Comparison of ENCODE assay signal across 8 mouse cellular contexts in the genomic region with DNA sequence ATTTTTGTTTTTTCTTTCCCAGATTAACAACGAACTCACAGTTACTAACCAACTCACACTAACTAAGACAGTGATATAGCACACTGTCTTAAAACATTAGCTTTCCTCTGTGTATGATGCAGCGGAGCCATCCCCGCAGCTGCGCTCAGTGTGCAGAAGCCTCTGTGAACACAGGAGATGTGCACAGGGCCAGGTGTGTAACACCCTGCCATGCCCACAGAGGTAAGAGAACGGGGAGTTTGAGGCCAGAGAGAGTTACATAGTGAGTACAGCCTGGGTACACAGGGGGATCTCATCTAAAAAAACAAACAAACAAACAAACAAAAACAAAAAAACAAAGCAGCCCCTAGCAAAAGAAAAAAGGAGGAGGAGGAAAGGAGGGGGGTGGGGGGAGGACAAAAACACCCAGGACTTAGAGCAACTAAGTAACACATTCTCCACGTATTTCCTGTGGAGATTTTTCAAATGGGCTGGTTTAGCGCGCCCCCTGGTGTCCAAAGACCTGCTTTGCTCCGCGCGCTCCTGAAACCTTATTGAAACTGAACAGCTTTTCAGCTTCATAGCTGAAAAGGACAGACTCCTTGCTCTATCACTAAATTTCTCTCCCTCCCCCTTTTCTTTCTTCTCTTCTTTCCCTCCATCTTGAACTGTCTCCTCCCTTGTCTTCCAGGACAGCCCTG.
DNase-seq lines count a peak whose midpoint lies in the region; ATAC-seq and TF ChIP-seq lines count a peak whose summit lies in the region.

No protein-coding gene starts in this region.

- peak; percentile 40; the same call in 1 of the 2 replicates for TF ChIP-seq CTCF in bone marrow, adult 2 months (IDR thresholded peaks at IDR 0.05; ENCODE audit: control insufficient read depth, insufficient read depth, low read length)

- no peak overlapping the region for H3K4me2 ChIP-seq in neural tube, embryonic 15.5 days
- H3K4me2 ChIP-seq in hindbrain, embryonic 16.5 days (ENCODE audit: low read length), result no peak overlapping the region
- H3K4me2 ChIP-seq in limb, embryonic 11.5 days (ENCODE audit: low read depth, severe bottlenecking), result no peak overlapping the region

- peak; percentile 81 for DNase-seq in neural tube, embryonic 10.5 days (ENCODE audit: extremely low spot score, low spot score)
- peak; percentile 81 for DNase-seq in embryonic facial prominence, embryonic 10.5 days (ENCODE audit: low spot score)
- DNase-seq in limb, embryonic 11.5 days (ENCODE audit: low spot score), result peak; percentile 89
- DNase-seq in retina, postnatal 1 day, result peak; percentile 80
- no peak for DNase-seq in natural killer cell, adult 2 months (ENCODE audit: low spot score in 2 of 2)

- no peak for ATAC-seq in neural tube, embryonic 15.5 days (ENCODE audit: low FRiP score)
- ATAC-seq in hindbrain, embryonic 16.5 days, result peak; percentile 58; the same call in 1 of the 2 replicates
- no peak for ATAC-seq in limb, embryonic 11.5 days (ENCODE audit: insufficient number of reproducible peaks, low FRiP score, low TSS enrichment, low read depth)

- H3K36me3 ChIP-seq in neural tube, embryonic 15.5 days, result no peaks in the 10 kb centered on the region
- no peaks in the 10 kb centered on the region for H3K36me3 ChIP-seq in embryonic facial prominence, embryonic 10.5 days (replicated peaks)
- H3K36me3 ChIP-seq in hindbrain, embryonic 16.5 days (ENCODE audit: control insufficient read depth, insufficient read depth, low read length), result no peaks in the 10 kb centered on the region
- H3K36me3 ChIP-seq in limb, embryonic 11.5 days (ENCODE audit: control insufficient read depth, insufficient read depth, low read length), result no peaks in the 10 kb centered on the region

- no peaks in the 10 kb centered on the region for H3K27me3 ChIP-seq in neural tube, embryonic 15.5 days (replicated peaks)
- H3K27me3 ChIP-seq in embryonic facial prominence, embryonic 10.5 days (replicated peaks; ENCODE audit: low read depth, poor library complexity, severe bottlenecking), result 0 out of 2 replicates have a peak, but pooled peaks cover 2% of the 10 kb centered on the region
- no peaks in the 10 kb centered on the region for H3K27me3 ChIP-seq in hindbrain, embryonic 16.5 days (replicated peaks; ENCODE audit: control insufficient read depth, insufficient read depth, low read length)
- no peaks in the 10 kb centered on the region for H3K27me3 ChIP-seq in limb, embryonic 11.5 days (ENCODE audit: control insufficient read depth, insufficient read depth, low read length)

- 39% methylated on average over 11 of the region's 11 CpGs for WGBS in neural tube, embryonic 15.5 days
- WGBS in bone marrow, adult 2 months, result 36% methylated on average over 11 of the region's 11 CpGs
- 37% methylated on average over 11 of the region's 11 CpGs for WGBS in embryonic facial prominence, embryonic 10.5 days
- 36% methylated on average over 11 of the region's 11 CpGs for WGBS in hindbrain, embryonic 16.5 days
- 37% methylated on average over 11 of the region's 11 CpGs for WGBS in limb, embryonic 11.5 days

- no peak for TF ChIP-seq POLR2A in bone marrow, adult 2 months (IDR thresholded peaks at IDR 0.05; ENCODE audit: borderline replicate concordance, control insufficient read depth, low read depth, low read length)

- H3K9me3 ChIP-seq in neural tube, embryonic 15.5 days (replicated peaks), result no peaks in the 10 kb centered on the region
- H3K9me3 ChIP-seq in embryonic facial prominence, embryonic 10.5 days, result no peaks in the 10 kb centered on the region
- no peaks in the 10 kb centered on the region for H3K9me3 ChIP-seq in hindbrain, embryonic 16.5 days (ENCODE audit: control insufficient read depth, low read length)
- no peaks in the 10 kb centered on the region for H3K9me3 ChIP-seq in limb, embryonic 11.5 days (ENCODE audit: control insufficient read depth, low read length)

- no peak overlapping the region for H3K4me3 ChIP-seq in neural tube, embryonic 15.5 days (replicated peaks)
- no peak overlapping the region for H3K4me3 ChIP-seq in bone marrow, adult 2 months (replicated peaks; ENCODE audit: control insufficient read depth, low read depth, low read length)
- no peak overlapping the region for H3K4me3 ChIP-seq in embryonic facial prominence, embryonic 10.5 days
- H3K4me3 ChIP-seq in hindbrain, embryonic 16.5 days (ENCODE audit: low read length), result no peak overlapping the region
- H3K4me3 ChIP-seq in limb, embryonic 11.5 days (ENCODE audit: low read depth, low read length), result no peak overlapping the region

- H3K9ac ChIP-seq in neural tube, embryonic 15.5 days (replicated peaks), result no peak overlapping the region
- H3K9ac ChIP-seq in hindbrain, embryonic 16.5 days (ENCODE audit: low read depth, low read length), result no peak overlapping the region
- no peak overlapping the region for H3K9ac ChIP-seq in limb, embryonic 11.5 days (ENCODE audit: low read length)

- no peak overlapping the region for H3K27ac ChIP-seq in neural tube, embryonic 15.5 days (replicated peaks)
- H3K27ac ChIP-seq in bone marrow, adult 2 months (ENCODE audit: control insufficient read depth, insufficient read depth, low read depth, low read length, poor library complexity), result no peak overlapping the region
- H3K27ac ChIP-seq in embryonic facial prominence, embryonic 10.5 days (replicated peaks), result no peak overlapping the region
- no peak overlapping the region for H3K27ac ChIP-seq in hindbrain, embryonic 16.5 days (ENCODE audit: low read depth, low read length)
- H3K27ac ChIP-seq in limb, embryonic 11.5 days (replicated peaks; ENCODE audit: low read depth, low read length), result no peak overlapping the region

- peaks cover 11% of the 10 kb centered on the region; the same call in 1 of the 2 replicates for H3K4me1 ChIP-seq in neural tube, embryonic 15.5 days
- no peaks in the 10 kb centered on the region for H3K4me1 ChIP-seq in bone marrow, adult 2 months (ENCODE audit: control insufficient read depth, insufficient read depth, low read length)
- peaks cover 14% of the 10 kb centered on the region for H3K4me1 ChIP-seq in embryonic facial prominence, embryonic 10.5 days
- H3K4me1 ChIP-seq in hindbrain, embryonic 16.5 days (ENCODE audit: control insufficient read depth, insufficient read depth, low read depth, low read length), result peaks cover 3% of the 10 kb centered on the region; the same call in 1 of the 2 replicates
- H3K4me1 ChIP-seq in limb, embryonic 11.5 days (ENCODE audit: control insufficient read depth, insufficient read depth, low read length), result no peaks in the 10 kb centered on the region

Comparison
In these comparisons a context has a peak if more than half of its experiments do, and no peak if none do; other contexts are left out.
1. DNase-seq: peak in neural tube, embryonic 10.5 days (single experiment), embryonic facial prominence, embryonic 10.5 days (single experiment), limb, embryonic 11.5 days (single experiment) and retina, postnatal 1 day (single experiment); none in natural killer cell, adult 2 months (0 of 2).